Mouse (Mus musculus) cerebellum, adult 2 months (tissue): ENCODE measurements around the gene Tgm2.

Experiments used
- CTCF ChIP-seq: fragments of 200-500 bp; IDR thresholded peaks from 2 replicates; pipeline ENCODE4 v1.5.1; 2011; ENCODE audit warnings: low read depth, mild to moderate bottlenecking, control low read depth, low read length, moderate library complexity, borderline replicate concordance; ENCODE audit not compliant: insufficient read depth
- POLR2A ChIP-seq: fragments of 200-500 bp; IDR thresholded peaks from 2 replicates; pipeline ENCODE4 v1.6.1; 2011; ENCODE audit warnings: low read length, control low read depth, borderline replicate concordance; ENCODE audit not compliant: insufficient read depth

GRCm38 (mm10) chr2:158120211-158120610, 26.0 kb downstream of the Tgm2 start:
- no peak for TF ChIP-seq CTCF
- no peak for TF ChIP-seq POLR2A
